Mouse (Mus musculus) MEL (cell line): Measurements from ENCODE around the gene Polr2j. TPM values are rescaled to one million over a fixed set of nuclear protein-coding genes. Genes with fewer than 3 reads are reported as not detected.
A peak's percentile ranks its signal among the peaks of the same experiment; 100 is the strongest.

Experiments
- DNase-seq: peaks from one replicate; pipeline ENCODE4 v3.0.0; 2011; ENCODE audit warnings: low read depth, low spot score
- H3K27ac ChIP-seq: 2 replicates; pipeline ENCODE4 v1.5.1; 2012; ENCODE audit warnings: low read depth, mild to moderate bottlenecking, control low read depth, low read length, moderate library complexity; ENCODE audit not compliant: control insufficient read depth
- H3K27me3 ChIP-seq, 2 experiments: fragments of 150-350 bp in 1 of 2; sonication (generic) in 1 of 2; 2 replicates each; pipeline ENCODE4 v1.6.1; 2012; ENCODE audit warnings: low read length in 2 of 2, mild to moderate bottlenecking in 2 of 2, improper control_type of control experiment in 1 of 2, moderate library complexity in 1 of 2; ENCODE audit not compliant: insufficient read depth in 2 of 2, control insufficient read depth in 1 of 2
- H3K36me3 ChIP-seq, 2 experiments: 2 replicates each; pipeline ENCODE4 v1.6.1; 2012 to 2014; ENCODE audit warnings: low read length in 2 of 2, improper control_type of control experiment in 1 of 2, inconsistent platforms in 1 of 2, mild to moderate bottlenecking in 1 of 2; ENCODE audit not compliant: insufficient read depth in 2 of 2, control insufficient read depth in 1 of 2
- H3K4me1 ChIP-seq, 2 experiments: fragments of 150-350 bp in 1 of 2; sonication (generic) in 1 of 2; 2 replicates each; pipeline ENCODE4 v1.6.1; 2012; ENCODE audit warnings: low read length in 2 of 2, improper control_type of control experiment in 1 of 2, mild to moderate bottlenecking in 1 of 2; ENCODE audit not compliant: insufficient read depth in 2 of 2, control insufficient read depth in 1 of 2
- H3K4me3 ChIP-seq, 2 experiments: fragments of 150-350 bp in 1 of 2; sonication (generic) in 1 of 2; 2 replicates each; pipeline ENCODE4 v1.5.1; 2012; ENCODE audit warnings: low read depth in 2 of 2, low read length in 2 of 2, mild to moderate bottlenecking in 2 of 2, moderate library complexity in 2 of 2, control low read depth in 1 of 2, improper control_type of control experiment in 1 of 2; ENCODE audit not compliant: control insufficient read depth in 1 of 2, insufficient read depth in 1 of 2
- H3K79me2 ChIP-seq: 2 replicates; pipeline ENCODE4 v1.6.1; 2012; ENCODE audit warnings: mild to moderate bottlenecking, low read length, moderate library complexity; ENCODE audit not compliant: control insufficient read depth, poor library complexity, insufficient read depth
- H3K9ac ChIP-seq: 2 replicates; pipeline ENCODE4 v1.6.1; 2012; ENCODE audit warnings: low read depth, mild to moderate bottlenecking, control low read depth, low read length, moderate library complexity; ENCODE audit not compliant: control insufficient read depth, poor library complexity, severe bottlenecking
- H3K9me3 ChIP-seq: fragments of 150-350 bp; sonication (generic); replicated peaks from 2 replicates; pipeline ENCODE4 v1.6.1; 2012; ENCODE audit warnings: mild to moderate bottlenecking, low read length, improper control_type of control experiment, moderate library complexity; ENCODE audit not compliant: insufficient read depth
- CTCF ChIP-seq, 3 experiments: IDR thresholded peaks in 2 of 3; conservative IDR thresholded peaks in 1 of 3; 2 replicates each; pipeline ENCODE4 v1.5.1; 2011 to 2012; ENCODE audit warnings: low read length in 3 of 3, low read depth in 2 of 3, mild to moderate bottlenecking in 2 of 3, improper control_type of control experiment in 1 of 3, inconsistent platforms in 1 of 3, mixed read lengths in 1 of 3, moderate library complexity in 1 of 3; ENCODE audit not compliant: control insufficient read depth in 1 of 3, insufficient read depth in 1 of 3, poor library complexity in 1 of 3, severe bottlenecking in 1 of 3
- E2F4 ChIP-seq: IDR thresholded peaks from 2 replicates; pipeline ENCODE4 v1.6.1; 2011; ENCODE audit warnings: low read depth, low read length, improper control_type of control experiment, borderline replicate concordance
- GABPA ChIP-seq: IDR thresholded peaks from 2 replicates; pipeline ENCODE4 v1.6.1; 2012; ENCODE audit warnings: low read depth, mild to moderate bottlenecking, inconsistent platforms, low read length, improper control_type of control experiment, moderate library complexity
- KAT2A ChIP-seq: conservative IDR thresholded peaks from 2 replicates; pipeline ENCODE4 v1.6.1; 2012; ENCODE audit warnings: low read depth, low read length, improper control_type of control experiment, inconsistent platforms
- MAZ ChIP-seq: IDR thresholded peaks from 2 replicates; pipeline ENCODE4 v1.6.1; 2012; ENCODE audit warnings: low read depth, mild to moderate bottlenecking, inconsistent platforms, low read length, improper control_type of control experiment
- MYB ChIP-seq: IDR thresholded peaks from 2 replicates; pipeline ENCODE4 v1.6.1; 2011; ENCODE audit warnings: mild to moderate bottlenecking, low read depth, low read length, improper control_type of control experiment
- MYC ChIP-seq: IDR thresholded peaks from 2 replicates; pipeline ENCODE4 v1.6.1; 2011; ENCODE audit warnings: low read depth, mild to moderate bottlenecking, low read length, improper control_type of control experiment, moderate library complexity
- NELFE ChIP-seq: IDR thresholded peaks from 2 replicates; pipeline ENCODE4 v1.6.1; 2011; ENCODE audit warnings: low read depth, low read length, improper control_type of control experiment
- NRF1 ChIP-seq: IDR thresholded peaks from 2 replicates; pipeline ENCODE4 v1.6.1; 2014; ENCODE audit warnings: low read depth, mild to moderate bottlenecking, inconsistent platforms, low read length, improper control_type of control experiment, moderate library complexity; ENCODE audit not compliant: poor library complexity, insufficient read depth, severe bottlenecking
- POLR2A ChIP-seq, 2 experiments: IDR thresholded peaks; 2 replicates each; pipeline ENCODE4 v1.6.1; 2011 to 2012; ENCODE audit warnings: low read length in 2 of 2, mild to moderate bottlenecking in 2 of 2, control low read depth in 1 of 2, improper control_type of control experiment in 1 of 2, low read depth in 1 of 2, moderate library complexity in 1 of 2; ENCODE audit not compliant: control insufficient read depth in 1 of 2, insufficient read depth in 1 of 2, poor library complexity in 1 of 2
- POLR2AphosphoS5 ChIP-seq: IDR thresholded peaks from 2 replicates; pipeline ENCODE4 v1.6.1; 2012; ENCODE audit warnings: low read depth, borderline replicate concordance, mild to moderate bottlenecking, inconsistent platforms, low read length, moderate library complexity, mixed read lengths
- RCOR1 ChIP-seq: IDR thresholded peaks from 2 replicates; pipeline ENCODE4 v1.6.1; 2012; ENCODE audit warnings: low read depth, mild to moderate bottlenecking, inconsistent platforms, low read length, improper control_type of control experiment
- SMC3 ChIP-seq: IDR thresholded peaks from 2 replicates; pipeline ENCODE4 v1.6.1; 2011; ENCODE audit warnings: low read depth, low read length, improper control_type of control experiment
- TCF12 ChIP-seq: IDR thresholded peaks from 2 replicates; pipeline ENCODE4 v1.6.1; 2014; ENCODE audit warnings: low read depth, mild to moderate bottlenecking, inconsistent platforms, low read length, improper control_type of control experiment, moderate library complexity
- UBTF ChIP-seq: IDR thresholded peaks from 2 replicates; pipeline ENCODE4 v1.6.1; 2012; ENCODE audit warnings: low read depth, mild to moderate bottlenecking, inconsistent platforms, low read length, improper control_type of control experiment, moderate library complexity, borderline replicate concordance; ENCODE audit not compliant: insufficient read depth
- ZC3H11A ChIP-seq: IDR thresholded peaks from 2 replicates; pipeline ENCODE4 v1.6.1; 2012; ENCODE audit warnings: low read depth, mild to moderate bottlenecking, inconsistent platforms, low read length, improper control_type of control experiment
- ZMIZ1 ChIP-seq: IDR thresholded peaks from 2 replicates; pipeline ENCODE4 v1.6.1; 2012; ENCODE audit warnings: low read depth, mild to moderate bottlenecking, inconsistent platforms, low read length, improper control_type of control experiment, moderate library complexity
- ZNF384 ChIP-seq: IDR thresholded peaks from 2 replicates; pipeline ENCODE4 v1.6.1; 2012; ENCODE audit warnings: low read depth, mild to moderate bottlenecking, inconsistent platforms, low read length, improper control_type of control experiment
- polyA plus RNA-seq, 2 experiments: library from polyadenylated mRNA; stranded (reverse) in 1 of 2; unstranded in 1 of 2; fragments of >175 nt in 1 of 2; fragments of >200 nt in 1 of 2; gene quantifications; 2 replicates each; pipeline versions ENCODE4 v1.2.1 to v1.2.4; 2012; ENCODE audit warnings: low replicate concordance in 2 of 2, low read depth in 1 of 2; ENCODE audit not compliant: insufficient read length in 2 of 2, insufficient read depth in 1 of 2, missing spikeins in 1 of 2
- total RNA-seq: library from RNA; depleted of rRNA; stranded (reverse); fragments of 300-350 nt; gene quantifications from 2 replicates; pipeline ENCODE4 v1.2.3, GENCODE M21; 2012

The Polr2j gene
- total and polyA plus RNA-seq, 3 experiments = 269 to 316 TPM; not detected in 1

- Histone ChIP-seq H3K27me3 (no peaks in the 10 kb centered on the region), H3K27ac (no peak overlapping the region), H3K36me3 (no peaks in the 10 kb centered on the region), H3K4me1 (peaks cover 0 to 8% of the 10 kb centered on the region in 2 experiments; a peak in 1 of 4 replicates), H3K4me3 (peak overlapping the region; percentile 64 to 69)
- DNase-seq = no peak
- no peak for TF ChIP-seq POLR2AphosphoS5
- no peak for TF ChIP-seq ZMIZ1
- TF ChIP-seq NRF1 = no peak
- no peak for TF ChIP-seq ZC3H11A
- TF ChIP-seq UBTF = no peak
- TF ChIP-seq KAT2A = no peak
- TF ChIP-seq SMC3 = no peak
- no peak for TF ChIP-seq MYB
- no peak for TF ChIP-seq RCOR1
- no peak for TF ChIP-seq POLR2A (IDR thresholded peaks at IDR 0.05; ENCODE audit: control insufficient read depth in 1 of 2, insufficient read depth in 1 of 2, low read depth in 1 of 2, low read length in 2 of 2, poor library complexity in 1 of 2)
- TF ChIP-seq MAZ = no peak
- no peak for TF ChIP-seq MYC
- TF ChIP-seq CTCF (IDR thresholded peaks at IDR 0.05 in 2 of 3, conservative IDR thresholded peaks at IDR 0.05 in 1 of 3; ENCODE audit: control insufficient read depth in 1 of 3, insufficient read depth in 1 of 3, low read depth in 2 of 3, low read length in 3 of 3, poor library complexity in 1 of 3, severe bottlenecking in 1 of 3) = no peak
- no peak for TF ChIP-seq TCF12
- TF ChIP-seq, all 39 proteins: peak for 0
- H3K9me3 ChIP-seq = no peaks in the 10 kb centered on the region
- no peaks in the 10 kb centered on the region for H3K79me2 ChIP-seq
- H3K9ac ChIP-seq = peak overlapping the region; percentile 67
Measured at GRCm38 (mm10) chr5:136084144-136084881, 32.1 kb upstream of the Polr2j start.

- Histone ChIP-seq H3K27ac (no peak overlapping the region), H3K4me3 (no peak overlapping the region)
Measured at GRCm38 (mm10) chr5:136084891-136085651, 31.4 kb upstream of the Polr2j start.

More at GRCm38 (mm10) chr5:136084891-136085651, 31.4 kb upstream of the Polr2j start:
- TF ChIP-seq ZNF384 (no peak), E2F4 (no peak), GABPA (no peak), MYB (no peak), NELFE (no peak)
- no peaks in the 10 kb centered on the region for H3K36me3 ChIP-seq
- no peak for DNase-seq
- no peaks in the 10 kb centered on the region for H3K79me2 ChIP-seq
- no peaks in the 10 kb centered on the region for H3K27me3 ChIP-seq
- peaks cover 0 to 8% of the 10 kb centered on the region in 2 experiments; a peak in 1 of 4 replicates for H3K4me1 ChIP-seq
- H3K9ac ChIP-seq = no peak overlapping the region
- H3K9me3 ChIP-seq = no peaks in the 10 kb centered on the region
